Mouse (Mus musculus): Measurements from ENCODE around the gene Grhpr.

DNA sequence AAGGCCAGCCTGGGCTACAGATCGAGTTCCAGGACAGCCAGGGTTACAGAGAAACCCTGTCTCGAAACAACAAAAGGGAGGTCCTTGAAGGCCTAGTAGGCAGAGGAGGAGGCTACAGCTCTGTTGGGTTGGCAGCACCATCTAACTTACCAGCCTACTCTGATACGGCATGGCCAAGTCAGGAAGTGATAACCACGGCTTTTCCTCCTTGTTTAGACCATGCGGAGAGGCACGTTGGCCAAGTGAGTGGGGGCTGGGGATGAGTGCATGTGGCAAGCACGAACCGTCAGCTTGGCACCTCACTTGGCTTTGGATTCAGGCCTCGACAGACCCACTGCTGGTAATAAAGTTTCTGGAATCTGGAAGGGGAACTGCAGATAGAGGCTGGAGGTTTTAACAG lies 51.4 kb downstream of the Grhpr start:
- TF ChIP-seq GATA1 (IDR thresholded peaks at IDR 0.05; ENCODE audit: low read length) (no peak), TAL1 (IDR thresholded peaks at IDR 0.05; ENCODE audit: low read length) (no peak)
